Mouse (Mus musculus) CD8-positive naive resting alpha-beta T cell, adult 57 days (primary cell): ENCODE results near the gene Tcaf1. TPM values are rescaled to one million over a fixed set of nuclear protein-coding genes. Genes with fewer than 3 reads are reported as not detected.

ENCODE experiments used
- total RNA-seq: library from RNA; stranded (reverse); gene quantifications from one replicate; pipeline ENCODE4 v1.2.4, GENCODE M21; 2023

Tcaf1 gene
- not detected for total RNA-seq

DNA sequence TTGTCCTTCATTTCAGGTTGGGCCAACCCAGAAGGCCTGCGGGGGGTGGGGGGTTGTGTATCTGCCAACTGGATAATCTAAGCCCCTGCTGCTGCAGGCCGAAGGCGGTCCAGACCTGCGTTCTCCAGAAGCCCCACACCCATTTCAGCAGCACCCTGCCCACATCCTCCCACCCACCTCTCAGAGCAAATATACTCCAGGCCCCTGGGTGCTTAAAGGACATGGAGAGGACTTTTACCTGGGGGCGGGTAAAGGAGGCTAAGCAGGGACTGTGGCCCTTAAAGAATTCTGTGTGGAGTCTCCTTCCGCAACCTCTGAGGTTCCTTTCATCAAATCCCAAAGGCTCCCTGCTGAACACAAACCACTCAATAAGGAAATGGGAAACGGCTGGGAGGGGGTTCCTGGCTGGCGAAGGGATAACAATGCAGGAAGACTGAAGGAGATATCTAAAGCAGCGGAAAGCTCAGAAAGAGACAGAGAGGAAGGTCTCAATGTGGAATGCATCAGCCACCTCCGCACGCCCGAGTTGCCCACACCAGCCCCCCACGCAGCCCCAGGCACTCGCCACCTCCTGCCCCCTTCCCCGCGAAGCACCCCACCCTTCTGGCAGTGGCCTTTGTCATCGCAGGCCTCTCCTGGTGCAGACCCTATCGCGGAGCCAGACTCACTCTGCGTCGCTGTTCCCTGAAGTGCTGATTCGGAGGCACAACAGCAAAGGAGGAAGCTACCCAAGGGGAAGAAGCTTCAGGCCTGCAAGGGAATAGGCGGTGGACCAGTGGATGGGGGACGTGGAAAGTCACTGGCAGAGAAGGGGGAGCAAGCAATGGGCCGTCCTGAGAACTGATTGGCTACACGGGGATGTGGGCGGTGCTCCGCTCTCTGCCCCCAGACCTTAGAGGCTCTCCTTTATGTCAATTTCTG lies at the start of gene Tcaf1:
Gene Tcaf1, minus strand, starts transcription at position 798 of the 921 bp plus-strand sequence.

DNA sequence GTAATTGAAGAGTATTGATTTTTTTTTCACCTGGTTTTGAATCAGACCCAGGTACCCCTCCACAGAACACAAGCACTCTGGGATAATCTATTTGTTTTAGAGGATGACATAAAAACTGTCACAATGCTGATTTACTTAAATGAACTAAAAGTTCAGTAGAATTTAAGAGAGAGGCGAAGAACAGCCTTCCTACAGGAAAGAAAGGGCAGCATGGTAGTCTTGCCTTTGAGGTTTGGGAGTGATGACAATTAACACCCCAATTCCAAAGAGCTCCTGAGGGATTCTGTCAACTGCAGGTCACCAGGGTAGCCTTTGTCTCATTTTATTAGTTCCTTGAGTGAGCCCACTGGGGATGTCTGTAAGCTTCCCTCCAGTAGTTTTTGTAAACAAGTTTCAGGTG lies 46.2 kb upstream of the Tcaf1 start, which contains the start of gene Olfr38:
Gene Olfr38, plus strand, starts transcription at position 301 of the 400 bp plus-strand sequence.

DNA sequence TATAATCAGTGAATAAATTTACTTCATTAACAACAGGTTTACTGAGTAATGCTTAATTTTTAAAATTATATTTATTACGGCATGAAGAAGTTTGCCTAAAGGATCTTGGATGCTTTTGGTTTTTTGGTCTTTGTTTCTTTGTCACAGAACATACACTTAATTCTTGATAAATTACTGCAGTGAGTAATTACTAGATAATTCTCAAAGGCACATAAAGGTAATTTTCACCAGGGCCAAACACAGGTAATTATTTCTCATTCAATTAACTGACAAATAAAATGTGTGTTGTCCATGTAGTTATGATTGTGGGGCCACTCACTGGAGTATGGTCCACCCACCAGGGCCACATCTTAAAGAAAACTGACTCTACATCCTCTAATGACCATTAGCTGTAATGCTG lies 29.2 kb upstream of the Tcaf1 start, which contains the start of gene Olfr453:
Gene Olfr453, plus strand, starts transcription at position 301 of the 400 bp plus-strand sequence.

DNA sequence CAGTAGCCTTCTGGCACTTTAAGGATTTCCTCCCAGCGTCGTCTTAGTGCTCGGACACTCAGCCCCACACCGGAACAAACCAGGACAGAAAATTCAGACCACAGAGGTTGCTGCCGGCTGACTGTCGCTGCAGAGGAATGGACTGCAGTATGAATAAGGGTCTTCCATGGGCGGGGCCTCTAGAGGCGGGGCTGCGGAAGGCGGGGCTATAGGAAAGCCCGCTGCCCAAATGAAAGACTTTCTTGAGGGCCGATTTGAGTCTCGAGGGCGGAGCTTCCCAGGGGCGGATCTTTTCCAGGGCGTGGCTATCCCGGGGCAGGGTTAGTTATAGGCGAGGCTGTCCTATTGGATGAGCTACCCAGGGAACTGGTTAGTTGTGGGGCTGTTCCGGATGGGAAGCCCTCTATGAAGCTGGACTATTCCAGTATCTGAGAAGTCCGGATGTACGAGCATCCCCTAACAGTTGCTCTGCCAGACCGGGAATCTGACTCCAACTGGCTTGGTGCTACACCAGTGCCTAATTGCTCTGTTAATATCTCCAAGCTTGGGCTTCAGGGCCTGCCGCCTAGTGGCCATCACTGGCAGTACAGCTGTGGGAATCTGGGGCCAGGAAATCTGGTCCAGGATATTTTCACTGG lies 64.9 kb downstream of the Tcaf1 start, which contains the start of gene Tcaf2:
Gene Tcaf2, minus strand, starts transcription at position 343 of the 638 bp plus-strand sequence.

Other genes starting within 250 kb of the Tcaf1 start
- not detected for gene Olfr458, start 244.9 kb downstream of the Tcaf1 start, total RNA-seq
- not detected for gene Olfr457, start 233.8 kb downstream of the Tcaf1 start, total RNA-seq
- not detected for gene Olfr456, start 222.9 kb downstream of the Tcaf1 start, total RNA-seq
- gene Olfr455, start 162.5 kb downstream of the Tcaf1 start, total RNA-seq: not detected
- gene Tcaf3, start 112.4 kb downstream of the Tcaf1 start, total RNA-seq: not detected
- gene Tcaf2, start 64.8 kb downstream of the Tcaf1 start, total RNA-seq: not detected
- not detected for gene Olfr453, start 29.3 kb upstream of the Tcaf1 start, total RNA-seq
- gene Olfr38, start 46.3 kb upstream of the Tcaf1 start, total RNA-seq: not detected
- gene Olfr452, start 75.0 kb upstream of the Tcaf1 start, total RNA-seq: not detected
- gene Olfr450, start 101.9 kb upstream of the Tcaf1 start, total RNA-seq: not detected
- not detected for gene Olfr449, start 124.3 kb upstream of the Tcaf1 start, total RNA-seq
- gene Olfr448, start 180.4 kb upstream of the Tcaf1 start, total RNA-seq: not detected
- gene Olfr447, start 198.8 kb upstream of the Tcaf1 start, total RNA-seq: not detected
- gene Olfr446, start 211.3 kb upstream of the Tcaf1 start, total RNA-seq: not detected
- not detected for gene Olfr444, start 239.0 kb upstream of the Tcaf1 start, total RNA-seq